Mouse (Mus musculus) heart, postnatal 10 days (tissue): ENCODE measurements around the gene Hif3a. TPM values are rescaled to one million over a fixed set of nuclear protein-coding genes. Genes with fewer than 3 reads are reported as not detected.
A peak's percentile ranks its signal among the peaks of the same experiment; 100 is the strongest.

ENCODE experiments used
- DNase-seq, 2 experiments: peaks; one replicate each; pipeline ENCODE4 v3.0.0; 2021
- intact Hi-C: fragments of 180-260 bp; cut with DNase I; formaldehyde crosslinking; loops from one replicate; pipeline ENCODE4 v1.15.1; 2025
- total RNA-seq, 2 experiments: library from RNA; stranded (reverse); gene quantifications; 2 replicates each; pipeline ENCODE4 v1.2.3; 2021

Hif3a gene
- total RNA-seq, 2 experiments from 2014 or later, result 1.5 to 7.1 TPM

DNA sequence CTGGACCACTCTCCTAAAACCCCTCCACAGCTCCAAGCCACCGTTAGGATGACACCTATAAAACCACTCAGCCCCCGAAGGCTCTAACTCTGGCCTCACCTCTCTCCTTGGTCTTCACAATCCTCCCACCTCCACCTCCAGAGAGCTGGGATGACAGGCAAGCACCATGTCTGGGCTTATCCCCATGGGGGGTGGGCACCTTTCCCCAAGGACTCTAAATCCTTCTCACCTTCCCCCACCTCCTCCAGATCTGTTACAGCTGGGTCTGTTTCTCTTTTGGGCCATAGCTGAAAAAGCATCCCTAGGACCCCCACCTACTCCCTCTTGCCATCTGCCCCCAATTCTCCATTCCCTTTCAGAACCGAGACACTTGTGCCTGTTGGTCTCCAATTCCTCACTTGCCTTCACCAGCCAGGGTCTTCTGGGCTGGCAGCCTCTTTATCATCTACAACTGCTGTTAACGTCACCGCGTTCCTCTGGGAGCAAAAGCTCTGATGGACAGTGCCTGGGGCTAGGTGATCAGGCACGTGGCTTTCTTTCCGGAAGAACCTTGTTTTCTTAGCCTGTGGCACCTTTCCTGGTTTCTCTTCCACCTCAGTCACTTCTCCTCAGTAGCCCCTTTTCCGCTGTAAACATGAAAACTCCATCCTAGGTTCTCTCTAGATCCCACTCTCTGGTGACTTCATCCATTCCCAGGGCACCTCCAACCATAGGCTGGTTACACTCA lies 36.2 kb downstream of the Hif3a start:
- intact Hi-C loops, result loop anchor here (2.0 kb wide), 2 partner anchors 21 to 35 kb away; no protein-coding TSS in a partner anchor
- DNase-seq, result no peak

DNA sequence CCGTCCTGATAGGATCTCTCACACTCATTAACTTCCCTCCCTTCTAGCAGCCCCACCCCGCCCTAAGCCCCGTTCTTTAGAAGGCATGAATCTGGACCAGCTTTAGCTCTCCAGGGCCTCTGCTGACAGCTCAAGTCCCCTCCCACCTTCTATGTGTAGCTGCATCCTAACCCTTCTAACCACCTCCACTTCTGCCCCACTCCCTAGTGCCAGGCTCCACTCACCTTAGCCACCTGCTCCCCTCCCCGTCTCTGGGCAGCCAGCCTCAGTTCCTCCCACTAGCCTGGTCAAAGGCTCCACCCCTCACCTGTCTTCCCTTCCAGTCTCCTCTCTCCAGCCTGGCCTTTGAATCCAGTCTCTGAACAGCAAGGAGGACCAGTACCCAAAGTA lies 36.7 kb downstream of the Hif3a start:
- intact Hi-C loops, result loop anchor here (2.0 kb wide), 2 partner anchors 21 to 35 kb away; no protein-coding TSS in a partner anchor
- DNase-seq, result no peak

DNA sequence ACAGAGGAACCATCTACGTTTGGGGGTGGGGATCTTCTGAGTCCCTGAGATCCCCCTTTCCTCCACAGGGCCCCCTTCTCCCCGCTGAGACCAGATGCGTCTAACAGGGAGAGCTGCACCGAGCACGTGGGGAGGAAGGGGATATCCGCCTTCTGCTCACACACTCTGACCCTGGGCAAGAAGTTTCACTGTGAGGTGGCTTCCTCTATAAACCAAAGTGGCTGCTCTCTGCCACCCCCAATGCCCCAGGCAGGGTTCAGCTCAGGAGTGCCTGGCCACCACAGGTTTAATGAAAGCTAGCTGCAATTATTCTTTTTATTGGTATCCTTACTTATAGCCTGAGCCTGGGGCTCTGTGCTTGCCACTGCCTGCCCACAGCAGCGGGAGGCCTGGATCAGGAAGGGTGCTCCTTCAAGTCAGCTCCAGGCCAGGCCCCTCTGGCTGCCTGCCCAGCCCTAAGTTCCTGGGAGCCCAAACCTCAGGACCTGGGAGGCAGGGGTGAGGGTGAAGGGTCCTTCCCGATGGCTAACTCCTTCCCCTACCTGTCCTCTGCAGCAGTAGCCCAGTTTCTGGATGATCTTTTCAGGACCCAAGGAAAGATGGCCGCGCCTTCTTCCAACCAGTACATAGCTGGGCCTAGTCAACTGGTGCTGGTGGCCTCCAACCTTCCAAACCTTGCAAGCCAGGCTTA lies 37.3 kb downstream of the Hif3a start:
- DNase-seq, result peak in 1 of 2 experiments; percentile 41
- intact Hi-C loops, result loop anchor here (2.0 kb wide), 2 partner anchors 20 to 36 kb away; no protein-coding TSS in a partner anchor

DNA sequence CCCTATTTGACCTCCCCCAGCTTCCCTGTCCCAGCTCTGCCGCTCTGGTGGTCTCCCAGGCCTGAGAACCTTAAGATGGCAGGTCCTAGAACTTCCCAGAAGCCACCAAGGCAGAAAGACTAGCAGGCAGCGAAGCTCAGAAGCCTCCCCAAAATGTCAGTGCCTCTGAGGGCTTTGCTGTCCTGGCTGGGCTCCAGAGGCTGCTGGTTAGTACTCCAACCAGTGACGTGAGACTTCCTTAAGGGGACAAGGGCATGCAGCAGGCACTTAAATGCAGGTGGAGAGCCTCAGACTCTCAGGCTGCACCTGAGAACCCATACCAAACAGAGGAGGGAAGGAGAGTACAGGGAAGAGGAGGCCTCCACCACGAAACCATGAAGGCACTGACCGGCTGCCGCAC lies 38.1 kb downstream of the Hif3a start:
- peak in 1 of 2 experiments; percentile 50 for DNase-seq
- intact Hi-C loops, result loop anchor here (2.0 kb wide), 2 partner anchors 19 to 37 kb away; no protein-coding TSS in a partner anchor

GRCm38 (mm10) chr7:17023701-17024100 lies 38.5 kb downstream of the Hif3a start:
- DNase-seq, result no peak
- intact Hi-C loops, result loop anchor here (2.0 kb wide), 2 partner anchors 19 to 37 kb away; no protein-coding TSS in a partner anchor

GRCm38 (mm10) chr7:17022176-17022575 lies 40.1 kb downstream of the Hif3a start:
- intact Hi-C loops, result no loop called here

DNA sequence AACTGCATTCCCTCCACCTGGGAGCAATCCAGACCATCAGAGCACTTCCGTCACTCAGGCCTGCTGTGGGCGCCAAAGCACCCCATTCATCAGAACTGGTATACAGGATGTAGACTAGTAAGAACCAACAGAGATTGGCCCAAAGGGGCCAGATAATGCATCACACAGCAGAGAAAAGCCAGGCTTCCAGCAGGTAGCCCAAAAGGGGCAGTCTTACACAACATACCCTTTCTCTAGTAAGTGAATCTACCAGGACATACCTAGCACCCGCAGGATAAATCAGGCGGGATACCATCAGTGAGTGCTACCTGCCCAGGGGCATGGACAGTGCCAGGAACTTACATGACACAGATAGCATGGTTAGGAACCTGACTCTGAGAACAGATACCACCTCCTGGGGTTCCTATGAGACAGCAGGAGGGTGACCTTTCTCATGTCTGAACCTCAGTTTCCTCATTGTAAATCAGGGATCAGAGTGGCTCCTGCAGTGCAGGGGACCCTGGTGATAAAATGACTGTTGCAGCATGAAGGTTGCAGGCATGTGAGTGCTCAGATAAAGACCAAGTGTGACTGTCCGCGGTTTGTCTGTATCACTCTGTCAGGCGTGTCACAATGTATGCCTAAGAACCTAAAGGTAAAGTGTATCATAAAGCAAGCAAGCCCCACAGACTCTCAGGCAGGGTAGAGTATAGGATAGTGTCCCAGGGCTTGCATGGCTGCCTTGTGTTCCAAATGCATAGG lies 42.6 kb downstream of the Hif3a start:
- intact Hi-C loops, result no loop called here
- DNase-seq, result peak in 1 of 2 experiments; percentile 36

More at GRCm38 (mm10) chr7:17022176-17022575, 40.1 kb downstream of the Hif3a start:
- no peak for DNase-seq

- intact Hi-C loops, result no loop called here
- DNase-seq, result no peak
Observed at GRCm38 (mm10) chr7:17017921-17018320, 44.3 kb downstream of the Hif3a start.

DNA sequence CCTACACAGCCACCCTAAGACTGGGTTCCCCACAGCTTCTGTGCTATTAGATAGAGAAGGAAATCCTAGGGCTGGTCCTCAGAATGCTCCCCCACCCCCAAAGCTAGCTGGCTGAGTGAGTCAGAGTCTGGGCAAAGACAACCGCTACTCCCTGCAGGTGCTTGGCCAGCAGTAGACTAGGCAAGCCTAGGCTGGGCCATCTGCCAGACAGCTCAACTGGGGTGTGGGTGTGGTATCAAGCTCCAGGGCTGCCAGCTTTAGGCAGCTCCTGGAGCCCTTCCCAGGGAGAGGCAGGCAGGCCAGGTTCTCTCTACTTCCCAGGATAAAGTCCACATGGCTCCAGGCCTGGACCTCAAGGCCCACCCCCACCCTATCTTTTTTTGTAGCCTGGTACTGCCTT lies 45.2 kb downstream of the Hif3a start:
- peak; percentile 95 for DNase-seq
- intact Hi-C loops, result no loop called here

DNA sequence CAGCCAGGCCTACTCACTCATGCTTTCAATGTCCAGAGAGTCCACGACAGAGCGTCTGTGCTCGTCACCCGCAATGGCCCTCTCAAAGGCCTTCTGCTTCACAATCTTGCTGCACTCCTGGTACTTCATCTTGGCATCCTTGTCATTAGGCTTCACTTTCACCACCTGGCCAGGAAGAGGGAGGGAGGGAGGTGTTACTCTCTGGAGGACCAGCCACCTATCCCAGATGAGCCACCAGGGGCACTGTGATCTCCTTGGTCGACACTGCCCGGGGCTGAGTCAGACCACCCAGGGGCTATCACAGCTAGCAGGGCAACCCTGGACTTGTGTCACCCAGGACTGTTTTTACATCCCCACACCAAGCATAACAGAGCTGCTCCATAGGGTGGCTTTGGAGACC lies 46.8 kb downstream of the Hif3a start:
- intact Hi-C loops, result no loop called here
- no peak for DNase-seq

DNA sequence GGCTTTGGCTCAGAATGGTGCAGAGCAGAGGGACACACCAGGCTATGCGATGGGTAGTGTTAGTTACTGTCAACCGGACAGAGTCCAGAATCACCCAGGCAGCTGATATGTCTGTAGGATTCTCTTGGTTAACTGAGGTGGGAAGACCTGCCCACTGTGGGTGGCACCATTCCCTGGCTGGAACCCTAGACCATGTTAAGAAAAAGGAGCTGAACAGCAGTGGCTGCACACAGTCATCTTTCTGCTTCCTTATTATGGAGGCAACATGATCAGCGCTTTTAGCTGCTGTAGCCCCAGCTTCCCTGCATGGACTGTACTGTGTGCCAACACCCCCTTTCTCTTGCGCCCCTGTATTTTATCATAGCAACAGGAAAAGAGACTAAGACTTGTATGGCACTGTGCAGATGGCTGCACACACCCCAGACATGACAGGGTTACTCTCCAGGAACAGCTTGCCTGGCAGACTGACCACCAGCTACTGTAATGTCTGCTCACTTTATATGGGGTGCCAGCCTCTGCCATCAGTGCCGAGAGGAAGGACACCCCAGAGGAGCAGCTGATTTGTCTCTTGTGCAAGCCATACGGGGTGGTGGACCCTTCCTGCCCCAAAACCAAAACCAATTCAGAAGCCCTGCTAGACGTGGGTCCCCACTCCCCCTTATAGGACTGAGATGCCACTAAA lies 50.2 kb downstream of the Hif3a start:
- no peak for DNase-seq
- intact Hi-C loops, result no loop called here

GRCm38 (mm10) chr7:17010010-17010347 lies 52.2 kb downstream of the Hif3a start:
- DNase-seq, result no peak
- intact Hi-C loops, result no loop called here

GRCm38 (mm10) chr7:17009326-17010009 lies 52.8 kb downstream of the Hif3a start:
- intact Hi-C loops, result no loop called here
- no peak for DNase-seq

GRCm38 (mm10) chr7:17007300-17007699 lies 54.9 kb downstream of the Hif3a start:
- intact Hi-C loops, result loop anchor here (1.0 kb wide), 1 partner anchor 44 kb away; no protein-coding TSS in a partner anchor
- DNase-seq, result no peak

DNA sequence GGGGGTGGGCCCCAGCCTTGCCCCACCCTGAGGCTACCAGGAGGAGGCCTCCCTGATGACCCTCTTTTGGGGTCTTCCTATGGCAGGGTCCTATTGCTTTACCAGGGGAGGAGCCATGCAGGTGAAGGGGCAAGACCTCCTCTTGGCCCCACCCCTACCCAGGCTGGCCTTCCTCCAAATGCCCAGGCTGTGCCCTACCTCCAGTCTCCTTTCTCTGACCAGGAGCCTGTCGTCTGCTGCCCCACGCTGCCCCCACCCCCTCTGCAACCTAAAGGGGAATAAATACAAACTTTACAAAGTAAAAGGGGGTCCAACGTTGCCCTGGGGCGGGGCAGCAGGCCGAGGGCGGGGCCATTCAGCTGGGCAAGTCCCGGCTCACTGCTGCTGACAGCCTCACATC lies 57.5 kb downstream of the Hif3a start:
- intact Hi-C loops, result loop anchor here (2.0 kb wide), 1 partner anchor 20 kb away; no protein-coding TSS in a partner anchor
- DNase-seq, result no peak

DNA sequence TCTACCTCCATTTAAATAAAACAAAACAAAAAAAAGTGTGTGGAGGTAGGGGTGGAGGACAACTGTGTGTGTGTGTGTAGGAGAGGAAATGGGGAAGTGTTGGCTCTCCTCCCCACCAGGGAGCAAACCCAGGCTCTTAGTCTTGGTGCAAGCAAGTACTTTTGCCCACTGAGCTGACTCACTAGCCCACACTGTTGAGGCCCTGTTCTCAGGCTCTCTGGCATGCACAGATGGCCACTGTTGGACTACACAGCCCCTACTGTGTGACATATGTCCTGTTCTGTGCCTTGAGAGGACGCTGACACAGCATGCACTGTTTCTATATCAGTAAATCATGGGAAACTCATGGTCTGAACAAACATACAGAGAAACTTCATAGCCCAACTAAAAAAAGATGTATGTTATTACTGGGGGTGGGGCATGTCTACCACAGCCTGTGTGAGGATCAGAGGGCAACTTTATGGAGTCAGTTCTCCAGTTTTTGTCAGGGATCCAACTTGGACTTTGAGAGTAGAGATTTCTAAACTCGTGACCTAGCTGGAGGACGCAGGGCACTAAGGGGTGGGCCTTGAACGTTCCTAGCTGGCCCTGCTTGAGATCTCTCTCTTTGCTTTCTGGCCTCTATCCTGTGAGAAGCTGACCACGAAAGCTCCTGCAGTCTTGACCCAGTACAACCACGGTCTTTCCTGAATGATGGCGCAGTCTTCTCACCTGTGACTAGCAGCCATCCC lies 58.8 kb downstream of the Hif3a start:
- DNase-seq, result no peak
- intact Hi-C loops, result loop anchor here (2.0 kb wide), 1 partner anchor 47 kb away; no protein-coding TSS in a partner anchor

- peak; percentile 88 to 92 for DNase-seq
- intact Hi-C loops, result loop anchor here (1.0 to 2.0 kb wide), 4 partner anchors 48 to 70 kb away; no protein-coding TSS in a partner anchor
Observed at GRCm38 (mm10) chr7:17002375-17003195, 59.6 kb downstream of the Hif3a start.

- DNase-seq, result peak; percentile 91 to 96
- intact Hi-C loops, result loop anchor here (2.0 kb wide), 1 partner anchor 49 kb away; no protein-coding TSS in a partner anchor
Observed at GRCm38 (mm10) chr7:16999650-17000049, 62.6 kb downstream of the Hif3a start.
